Mouse (Mus musculus) forebrain, embryonic 13.5 days (tissue): ENCODE data around the gene Cd209d. TPM values are rescaled to one million over a fixed set of nuclear protein-coding genes. Genes with fewer than 3 reads are reported as not detected.
"Not testable (repeated sequence)": the region's sequence is repeated elsewhere in the genome, so short reads cannot be mapped to it uniquely, and the experiment has no call there.

Experiments
- ATAC-seq: fragments of 200-750 bp; cut with Nextera tagmentation; 2 replicates; pipeline ENCODE4 v1.8.0; 2017
- H3K27ac ChIP-seq: fragments of 300-500 bp; sonication (generic); 2 replicates; pipeline ENCODE4 v1.5.1; 2015; ENCODE audit warnings: inconsistent platforms, mild to moderate bottlenecking, moderate library complexity
- H3K27me3 ChIP-seq: fragments of 300-500 bp; sonication (generic); 2 replicates; pipeline ENCODE4 v1.6.1; 2015; ENCODE audit warnings: mild to moderate bottlenecking, inconsistent platforms
- H3K36me3 ChIP-seq: fragments of 300-500 bp; sonication (generic); 2 replicates; pipeline ENCODE4 v1.6.1; 2015; ENCODE audit warnings: mild to moderate bottlenecking, inconsistent platforms; ENCODE audit not compliant: poor library complexity, severe bottlenecking
- H3K4me1 ChIP-seq: fragments of 300-500 bp; sonication (generic); 2 replicates; pipeline ENCODE4 v1.6.1; 2015; ENCODE audit warnings: inconsistent platforms
- H3K4me2 ChIP-seq: fragments of 300-500 bp; sonication (generic); 2 replicates; pipeline ENCODE4 v1.6.1; 2015; ENCODE audit warnings: inconsistent platforms, mild to moderate bottlenecking, moderate library complexity
- H3K4me3 ChIP-seq: fragments of 300-500 bp; sonication (generic); 2 replicates; pipeline ENCODE4 v1.5.1; 2015; ENCODE audit warnings: mild to moderate bottlenecking, inconsistent platforms
- H3K9ac ChIP-seq: fragments of 300-500 bp; sonication (generic); 2 replicates; pipeline ENCODE4 v1.6.1; 2015; ENCODE audit warnings: mild to moderate bottlenecking, inconsistent platforms
- H3K9me3 ChIP-seq: fragments of 300-500 bp; sonication (generic); replicated peaks from 2 replicates; pipeline ENCODE4 v1.6.1; 2016; ENCODE audit warnings: inconsistent platforms
- WGBS: fragments of 180-500 bp; shearing (Covaris S2); methylation state at CpG from one replicate; pipeline ENCODE4 v1.1.7; 2015; 5-methylcytosine and 5-hydroxymethylcytosine counted together
- polyA plus RNA-seq: library from polyadenylated mRNA; unstranded; fragments of >200 nt; fragmentation: Nextera tagmentation; extraction: Ambion mirVana; gene quantifications from 2 replicates; pipeline ENCODE4 v1.2.1, GENCODE M21; 2015

Cd209d gene
- polyA plus RNA-seq: not detected in 2 replicates

GRCm38 (mm10) chr8:3878455-3878854, at the start of gene Cd209d:
Gene Cd209d, minus strand, starts transcription at chr8:3878555.
- Histone ChIP-seq H3K27ac (no peak within 1 kb of the TSS), H3K9me3 (peaks cover 36% of the 10 kb centered on the region), H3K4me3 (no peak within 1 kb of the TSS), H3K36me3 (no peaks in the 10 kb centered on the region), H3K9ac (no peak within 1 kb of the TSS), H3K4me2 (no peak within 1 kb of the TSS), H3K4me1 (no peaks in the 10 kb centered on the region), H3K27me3 (no peaks in the 10 kb centered on the region)
- 79% methylated on average over 4 of the region's 4 CpGs for WGBS
- ATAC-seq: no peak

GRCm38 (mm10) chr8:3926744-3927143, 48.4 kb upstream of the Cd209d start, which contains the start of gene Cd209b:
Gene Cd209b, minus strand, starts transcription at chr8:3926844.
- WGBS: 86% methylated on average over 3 of the region's 3 CpGs
- no peaks in the 10 kb centered on the region for H3K27me3 ChIP-seq
- no peaks in the 10 kb centered on the region for H3K36me3 ChIP-seq
- no peak for ATAC-seq
- no peak within 1 kb of the TSS for H3K9ac ChIP-seq
- H3K27ac ChIP-seq: no peak within 1 kb of the TSS
- no peaks in the 10 kb centered on the region for H3K4me1 ChIP-seq
- H3K4me2 ChIP-seq: no peak within 1 kb of the TSS
- H3K9me3 ChIP-seq: peaks cover 52% of the 10 kb centered on the region
- no peak within 1 kb of the TSS for H3K4me3 ChIP-seq

- Histone ChIP-seq H3K27ac (no peak overlapping the region), H3K9me3 (peaks cover 44% of the 10 kb centered on the region), H3K4me1 (no peaks in the 10 kb centered on the region), H3K36me3 (no peaks in the 10 kb centered on the region), H3K27me3 (no peaks in the 10 kb centered on the region), H3K4me3 (no peak overlapping the region), H3K9ac (no peak overlapping the region), H3K4me2 (no peak overlapping the region)
- no peak for ATAC-seq
- 85% methylated on average over 2 of the region's 2 CpGs for WGBS
Observed at GRCm38 (mm10) chr8:3876121-3876520, 2.2 kb downstream of the Cd209d start.

- ATAC-seq, H3K27ac ChIP-seq, H3K9ac ChIP-seq, H3K4me3 ChIP-seq, H3K36me3 ChIP-seq, H3K27me3 ChIP-seq, H3K4me2 ChIP-seq, H3K4me1 ChIP-seq: not testable (repeated sequence)
- H3K9me3 ChIP-seq: peaks cover 23% of the 10 kb centered on the region
Observed at GRCm38 (mm10) chr8:3862736-3863135, 15.6 kb downstream of the Cd209d start.

- H3K9ac ChIP-seq: no peak within 1 kb of the TSS
- H3K4me2 ChIP-seq: no peak within 1 kb of the TSS
- no peak for ATAC-seq
- no peak within 1 kb of the TSS for H3K4me3 ChIP-seq
- H3K36me3 ChIP-seq: no peaks in the 10 kb centered on the region
- H3K4me1 ChIP-seq: no peaks in the 10 kb centered on the region
- 65% methylated on average over 2 of the region's 2 CpGs for WGBS
- H3K9me3 ChIP-seq: peaks cover 40% of the 10 kb centered on the region
- no peak within 1 kb of the TSS for H3K27ac ChIP-seq
- H3K27me3 ChIP-seq: no peaks in the 10 kb centered on the region
Observed at GRCm38 (mm10) chr8:3854209-3854608, 24.1 kb downstream of the Cd209d start, which contains the start of gene Cd209e. Gene Cd209e, minus strand, starts transcription at chr8:3854309.

Other genes starting within 250 kb of the Cd209d start
- 35.7 and 40.1 TPM in 2 replicates for gene Stxbp2, start 247.6 kb downstream of the Cd209d start, polyA plus RNA-seq
- gene Retn, start 222.8 kb downstream of the Cd209d start, polyA plus RNA-seq: 0.31 and 0.64 TPM in 2 replicates
- gene Mcemp1, start 212.8 kb downstream of the Cd209d start, polyA plus RNA-seq: 0.15 and 0.18 TPM in 2 replicates
- 6.5 and 9.0 TPM in 2 replicates for gene Fcor, start 206.2 kb downstream of the Cd209d start, polyA plus RNA-seq
- 52.0 and 57.4 TPM in 2 replicates for gene Trappc5, start 202.3 kb downstream of the Cd209d start, polyA plus RNA-seq
- gene Fcer2a, start 184.4 kb downstream of the Cd209d start, polyA plus RNA-seq: 0.23 and 0.37 TPM in 2 replicates
- not detected in 2 replicates for gene Clec4g, start 157.9 kb downstream of the Cd209d start, polyA plus RNA-seq
- gene Cd209a, start 129.6 kb downstream of the Cd209d start, polyA plus RNA-seq: not detected in 2 replicates
- not detected in 2 replicates for gene Cd209e, start 24.2 kb downstream of the Cd209d start, polyA plus RNA-seq
- gene Cd209b, start 48.3 kb upstream of the Cd209d start, polyA plus RNA-seq: not detected in 2 replicates
- 0.21 and 0.71 TPM in 2 replicates for gene Cd209c, start 76.2 kb upstream of the Cd209d start, polyA plus RNA-seq
- not detected in 2 replicates for gene Cd209f, start 227.3 kb upstream of the Cd209d start, polyA plus RNA-seq